In the genomic region with DNA sequence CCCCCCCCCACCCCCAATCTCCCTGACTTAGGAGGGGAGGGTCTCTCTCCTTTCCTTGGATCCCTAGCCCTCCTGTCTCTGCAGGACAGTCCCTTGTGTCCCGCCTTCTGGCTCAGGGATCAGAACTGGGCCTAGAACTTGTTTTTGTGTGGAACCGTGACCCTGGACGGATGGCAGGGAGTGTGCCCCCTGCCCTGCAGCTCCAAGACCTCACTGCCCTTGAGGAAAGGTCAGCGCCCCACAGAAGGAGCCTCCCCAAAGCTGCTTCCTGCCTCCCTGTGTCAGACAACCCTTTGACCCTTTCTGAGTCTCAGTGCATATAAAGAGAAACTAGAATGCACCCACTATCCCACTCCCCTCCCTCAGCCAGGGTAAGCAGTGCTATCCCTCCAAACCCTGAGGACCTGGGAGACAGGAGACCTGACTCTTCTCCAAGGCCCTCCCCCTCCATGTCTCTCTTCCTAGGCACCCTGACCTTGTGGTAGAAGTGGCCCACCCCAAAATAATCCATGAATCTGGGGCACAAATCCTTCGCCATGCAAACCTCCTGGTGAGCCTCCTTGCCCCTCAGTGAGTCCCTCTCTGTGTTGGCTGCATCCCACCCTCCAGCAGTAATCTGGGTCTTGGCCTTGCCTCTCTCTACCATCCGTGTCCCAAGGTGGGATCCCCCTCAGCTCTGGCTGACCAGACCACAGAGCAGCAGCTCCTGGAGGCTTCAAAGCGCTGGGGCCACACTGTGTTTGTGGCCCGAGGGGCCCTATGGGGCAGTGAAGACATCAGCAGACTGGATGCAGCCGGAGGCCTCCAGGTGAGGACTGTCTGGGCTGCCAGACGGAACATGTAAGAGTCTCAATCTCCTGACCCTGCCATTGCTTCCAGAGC, we compare ENCODE assay signal across 10 mouse cellular contexts. TPM values are rescaled to one million over a fixed set of nuclear protein-coding genes. Genes with fewer than 3 reads are reported as not detected.
DNase-seq lines count a peak whose midpoint lies in the region; ATAC-seq and TF ChIP-seq lines count a peak whose summit lies in the region.
"Had no signal": no experiment of that assay in that cellular context is flagged by ENCODE, and none has a peak within 500 bp of the region (broad histone marks: within the 10 kb centered on the region; RNA-seq: fewer than 3 reads in every experiment).

No protein-coding gene starts in this region.

- H3K27ac ChIP-seq in embryonic facial prominence, embryonic 13.5 days, result no peak overlapping the region
- H3K27ac ChIP-seq in midbrain, postnatal 0 days (ENCODE audit: low read depth, low read length), result peak overlapping the region; percentile 91
- no peak overlapping the region for H3K27ac ChIP-seq in lung, postnatal 0 days (ENCODE audit: low read length)

- WGBS in embryonic facial prominence, embryonic 13.5 days, result 72% methylated on average over 10 of the region's 10 CpGs
- 70% methylated on average over 10 of the region's 10 CpGs for WGBS in midbrain, postnatal 0 days
- WGBS in lung, postnatal 0 days, result 84% methylated on average over 10 of the region's 10 CpGs

- H3K27me3 ChIP-seq in embryonic facial prominence, embryonic 13.5 days, result peaks cover 40% of the 10 kb centered on the region
- no peaks in the 10 kb centered on the region for H3K27me3 ChIP-seq in midbrain, postnatal 0 days (ENCODE audit: insufficient read depth, low read length)
- peaks cover 23% of the 10 kb centered on the region for H3K27me3 ChIP-seq in lung, postnatal 0 days (replicated peaks; ENCODE audit: insufficient read depth, low read length)

- no peak overlapping the region for H3K4me3 ChIP-seq in embryonic facial prominence, embryonic 13.5 days
- no peak overlapping the region for H3K4me3 ChIP-seq in midbrain, postnatal 0 days (ENCODE audit: low read depth, low read length)
- no peak overlapping the region for H3K4me3 ChIP-seq in lung, postnatal 0 days (ENCODE audit: low read depth, low read length)
- H3K4me3 ChIP-seq: neural tube, embryonic 12.5 days had no signal

- H3K9me3 ChIP-seq in embryonic facial prominence, embryonic 13.5 days, result no peaks in the 10 kb centered on the region
- no peaks in the 10 kb centered on the region for H3K9me3 ChIP-seq in midbrain, postnatal 0 days (ENCODE audit: low read length)
- H3K9me3 ChIP-seq in lung, postnatal 0 days (ENCODE audit: low read length), result no peaks in the 10 kb centered on the region
- H3K9me3 ChIP-seq: neural tube, embryonic 12.5 days had no signal

- peaks cover 30% of the 10 kb centered on the region for H3K4me1 ChIP-seq in embryonic facial prominence, embryonic 13.5 days
- peaks cover 26% of the 10 kb centered on the region for H3K4me1 ChIP-seq in midbrain, postnatal 0 days (ENCODE audit: insufficient read depth, low read length)
- peaks cover 14% of the 10 kb centered on the region for H3K4me1 ChIP-seq in lung, postnatal 0 days (ENCODE audit: insufficient read depth, low read depth, low read length)

- TF ChIP-seq EP300 in lung, postnatal 0 days (IDR thresholded peaks at IDR 0.05), result no peak

- no peak for TF ChIP-seq CTCF in midbrain, postnatal 0 days (IDR thresholded peaks at IDR 0.05)
- no peak for TF ChIP-seq CTCF in lung, postnatal 0 days (IDR thresholded peaks at IDR 0.05)

- no peak for ATAC-seq in embryonic facial prominence, embryonic 13.5 days (ENCODE audit: insufficient number of reproducible peaks, insufficient read depth, low FRiP score, low TSS enrichment, low read depth)
- no peak for ATAC-seq in midbrain, postnatal 0 days (ENCODE audit: low FRiP score)
- no peak for ATAC-seq in lung, postnatal 0 days

- no peak overlapping the region for H3K4me2 ChIP-seq in embryonic facial prominence, embryonic 13.5 days
- no peak overlapping the region for H3K4me2 ChIP-seq in midbrain, postnatal 0 days (ENCODE audit: low read depth, low read length, poor library complexity, severe bottlenecking)
- H3K4me2 ChIP-seq in lung, postnatal 0 days (replicated peaks; ENCODE audit: low read depth, low read length), result no peak overlapping the region

- peak; percentile 32 for DNase-seq in layer of hippocampus, adult 11-12 months (ENCODE audit: low spot score)
- DNase-seq in layer of hippocampus, adult 9-10 months (ENCODE audit: low spot score), result no peak
- DNase-seq in layer of hippocampus, postnatal 10 days (ENCODE audit: low spot score in 2 of 2), result peak; percentile 23 to 41
- DNase-seq in midbrain, postnatal 0 days (ENCODE audit: low spot score), result no peak
- DNase-seq in lung, postnatal 0 days (ENCODE audit: low spot score), result no peak
- DNase-seq in spleen, postnatal 14 days (ENCODE audit: low spot score in 2 of 2), result no peak
- DNase-seq: gastrocnemius, postnatal 36 days; thymus, postnatal 14 days had no signal

- peaks cover 15% of the 10 kb centered on the region for H3K36me3 ChIP-seq in embryonic facial prominence, embryonic 13.5 days
- peaks cover 33% of the 10 kb centered on the region for H3K36me3 ChIP-seq in midbrain, postnatal 0 days (ENCODE audit: insufficient read depth, low read length)
- no peaks in the 10 kb centered on the region for H3K36me3 ChIP-seq in lung, postnatal 0 days (ENCODE audit: insufficient read depth, low read length)

- peak overlapping the region; percentile 27; the same call in 1 of the 2 replicates for H3K9ac ChIP-seq in embryonic facial prominence, embryonic 13.5 days
- 0 out of 2 replicates have a peak overlapping the region, but pooled peaks have one; percentile 24 for H3K9ac ChIP-seq in midbrain, postnatal 0 days (replicated peaks; ENCODE audit: low read length, poor library complexity, severe bottlenecking)
- no peak overlapping the region for H3K9ac ChIP-seq in lung, postnatal 0 days (replicated peaks; ENCODE audit: low read depth)
- H3K9ac ChIP-seq: neural tube, embryonic 12.5 days had no signal

RNA-seq across cellular contexts. Expression of a gene that starts 1.1 kb away (rescaled TPM):
- 0.69 and 2.2 TPM in 2 replicates for polyA plus RNA-seq in embryonic facial prominence, embryonic 13.5 days (2015; fragmentation: Nextera tagmentation; extraction: Ambion mirVana)
- 10 to 100 TPM; 13.0 to 16.5 TPM for total RNA-seq in layer of hippocampus, postnatal 10 days (2021)
- 7.1 and 11.8 TPM in 2 replicates for total RNA-seq in midbrain, postnatal 0 days (2014; rRNA removed)
- polyA plus RNA-seq in midbrain, postnatal 0 days (2015; fragmentation: Nextera tagmentation; extraction: Ambion mirVana), result 2.1 and 3.7 TPM in 2 replicates
- not detected in 2 replicates for polyA plus RNA-seq in lung, postnatal 0 days (2015; fragmentation: Nextera tagmentation; extraction: Ambion mirVana)
- total RNA-seq: gastrocnemius, postnatal 36 days had no signal

RNA-seq across cellular contexts. Expression of a gene that starts 1.5 kb away (rescaled TPM):
- polyA plus RNA-seq in embryonic facial prominence, embryonic 13.5 days (2015; fragmentation: Nextera tagmentation; extraction: Ambion mirVana), result 93.6 and 106 TPM in 2 replicates
- total RNA-seq in layer of hippocampus, postnatal 10 days (2021), result 10 to 100 TPM; 38.7 to 41.1 TPM
- 25.5 and 38.5 TPM in 2 replicates for total RNA-seq in midbrain, postnatal 0 days (2014; rRNA removed)
- polyA plus RNA-seq in midbrain, postnatal 0 days (2015; fragmentation: Nextera tagmentation; extraction: Ambion mirVana), result 22.7 and 25.4 TPM in 2 replicates
- polyA plus RNA-seq in lung, postnatal 0 days (2015; fragmentation: Nextera tagmentation; extraction: Ambion mirVana), result 93.7 and 110 TPM in 2 replicates

RNA-seq across cellular contexts. Expression of a gene that starts 30.1 kb away (rescaled TPM):
- 126 and 129 TPM in 2 replicates for polyA plus RNA-seq in embryonic facial prominence, embryonic 13.5 days (2015; fragmentation: Nextera tagmentation; extraction: Ambion mirVana)
- total RNA-seq in layer of hippocampus, postnatal 10 days (2021), result 100 to 1,000 TPM; 157 to 169 TPM
- total RNA-seq in midbrain, postnatal 0 days (2014; rRNA removed), result 247 and 273 TPM in 2 replicates
- 150 and 154 TPM in 2 replicates for polyA plus RNA-seq in midbrain, postnatal 0 days (2015; fragmentation: Nextera tagmentation; extraction: Ambion mirVana)
- 59.3 and 69.2 TPM in 2 replicates for polyA plus RNA-seq in lung, postnatal 0 days (2015; fragmentation: Nextera tagmentation; extraction: Ambion mirVana)

RNA-seq across cellular contexts. Expression of a gene that starts 30.1 kb away (rescaled TPM):
- 19.9 and 22.4 TPM in 2 replicates for polyA plus RNA-seq in embryonic facial prominence, embryonic 13.5 days (2015; fragmentation: Nextera tagmentation; extraction: Ambion mirVana)
- 10 to 100 TPM; 27.6 to 33.3 TPM for total RNA-seq in layer of hippocampus, postnatal 10 days (2021)
- 18.5 and 19.3 TPM in 2 replicates for total RNA-seq in midbrain, postnatal 0 days (2014; rRNA removed)
- 23.8 and 27.7 TPM in 2 replicates for polyA plus RNA-seq in midbrain, postnatal 0 days (2015; fragmentation: Nextera tagmentation; extraction: Ambion mirVana)
- polyA plus RNA-seq in lung, postnatal 0 days (2015; fragmentation: Nextera tagmentation; extraction: Ambion mirVana), result 11.4 and 12.0 TPM in 2 replicates

RNA-seq across cellular contexts. Expression of a gene that starts 37.4 kb away (rescaled TPM):
- 1.5 and 1.6 TPM in 2 replicates for polyA plus RNA-seq in embryonic facial prominence, embryonic 13.5 days (2015; fragmentation: Nextera tagmentation; extraction: Ambion mirVana)
- total RNA-seq in layer of hippocampus, postnatal 10 days (2021), result 100 to 1,000 TPM; 338 to 365 TPM
- 589 and 657 TPM in 2 replicates for total RNA-seq in midbrain, postnatal 0 days (2014; rRNA removed)
- polyA plus RNA-seq in midbrain, postnatal 0 days (2015; fragmentation: Nextera tagmentation; extraction: Ambion mirVana), result 24.2 and 26.9 TPM in 2 replicates
- 0.51 and 0.76 TPM in 2 replicates for polyA plus RNA-seq in lung, postnatal 0 days (2015; fragmentation: Nextera tagmentation; extraction: Ambion mirVana)

Comparison
In these comparisons a context has a peak if more than half of its experiments do, and no peak if none do; other contexts are left out.
1. DNase-seq: peak in layer of hippocampus, adult 11-12 months (single experiment) and layer of hippocampus, postnatal 10 days (2 of 2); none in layer of hippocampus, adult 9-10 months (single experiment), midbrain, postnatal 0 days (single experiment), lung, postnatal 0 days (single experiment) and spleen, postnatal 14 days (0 of 2).